Mouse (Mus musculus) testis, adult 2 months (tissue): ENCODE results near the gene Duoxa1.

Source experiments
- CTCF ChIP-seq: fragments of 200-500 bp; IDR thresholded peaks from 2 replicates; pipeline ENCODE4 v1.5.1; 2012; ENCODE audit warnings: low read depth, mild to moderate bottlenecking, inconsistent platforms, low read length, moderate library complexity; ENCODE audit not compliant: control insufficient read depth, insufficient read depth, insufficient replicate concordance
- POLR2A ChIP-seq: fragments of 200-500 bp; IDR thresholded peaks from 2 replicates; pipeline ENCODE4 v1.6.1; 2012; ENCODE audit warnings: low read depth, mild to moderate bottlenecking, inconsistent platforms, low read length, moderate library complexity; ENCODE audit not compliant: control insufficient read depth

- TF ChIP-seq CTCF (no peak), POLR2A (no peak)
Measured at GRCm38 (mm10) chr2:122305097-122305892, 8.2 kb downstream of the Duoxa1 start.
